Mouse (Mus musculus): ENCODE data around the gene Tex22.

Gene Tex22

DNA sequence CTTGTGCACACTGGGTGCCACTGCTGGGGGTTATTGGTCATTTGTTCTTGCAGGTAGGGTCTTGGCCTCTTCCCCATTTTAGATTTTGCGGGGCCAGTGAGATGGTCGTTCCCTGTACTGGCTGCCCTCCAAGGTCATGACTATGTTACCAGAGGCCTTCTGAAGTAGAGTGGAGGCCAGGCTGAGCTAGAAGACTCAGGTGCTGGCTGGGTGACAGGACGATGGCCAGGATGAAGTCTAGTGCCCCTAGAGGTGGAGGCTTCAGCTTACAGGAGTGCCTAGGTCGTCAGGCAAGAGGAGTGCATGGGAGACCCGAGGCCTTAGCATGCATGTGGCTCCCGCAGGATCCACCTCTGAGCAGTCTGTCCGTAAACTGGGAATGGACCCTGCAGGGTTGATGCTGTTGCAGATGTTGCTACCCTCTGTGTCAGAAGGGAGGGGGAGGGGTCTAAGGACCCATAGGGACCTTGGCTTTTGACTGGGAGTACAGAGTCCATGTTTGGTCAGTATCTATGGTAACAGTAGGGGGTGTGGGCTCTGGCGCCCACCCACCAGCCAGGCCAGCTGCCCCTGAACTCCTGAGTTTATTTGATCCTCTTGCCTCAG, 29.6 kb downstream of the Tex22 start:
- DNase-seq, result peak; percentile 41

GRCm38 (mm10) chr12:113106386-113106785, 32.1 kb downstream of the Tex22 start:
- no peak for DNase-seq

DNA sequence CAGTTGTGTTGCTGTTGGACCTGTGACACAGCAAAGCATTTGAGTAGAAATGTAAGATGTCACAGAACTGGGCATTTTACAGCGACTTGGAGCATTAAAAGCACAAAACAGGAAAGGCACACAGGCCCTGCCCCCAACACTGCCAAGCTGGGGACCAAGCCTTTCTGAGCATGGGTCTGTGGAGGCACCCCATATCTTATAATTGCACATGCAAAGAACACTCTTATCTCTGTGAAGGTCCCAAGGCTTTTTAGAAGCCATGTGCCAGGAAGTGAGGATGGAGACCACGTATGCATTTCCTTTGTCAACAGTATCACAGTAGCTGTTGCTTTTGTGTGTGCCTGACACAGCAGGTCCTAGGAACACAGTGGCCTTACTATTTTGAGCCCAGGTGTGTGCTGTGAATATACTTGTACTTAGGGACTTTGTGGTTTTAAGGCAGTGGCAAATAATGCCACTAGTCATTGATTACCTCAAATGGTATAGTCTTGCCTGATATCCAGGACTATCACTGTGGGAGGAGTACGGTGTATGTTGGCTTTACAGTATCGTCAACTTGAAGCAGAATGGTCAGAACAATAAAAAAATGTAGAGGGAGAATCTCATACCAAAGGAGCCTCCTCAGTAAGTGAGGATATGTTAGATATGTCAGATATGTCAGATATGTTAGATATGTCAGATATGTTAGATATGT, 33.3 kb downstream of the Tex22 start:
- DNase-seq, result no peak

DNA sequence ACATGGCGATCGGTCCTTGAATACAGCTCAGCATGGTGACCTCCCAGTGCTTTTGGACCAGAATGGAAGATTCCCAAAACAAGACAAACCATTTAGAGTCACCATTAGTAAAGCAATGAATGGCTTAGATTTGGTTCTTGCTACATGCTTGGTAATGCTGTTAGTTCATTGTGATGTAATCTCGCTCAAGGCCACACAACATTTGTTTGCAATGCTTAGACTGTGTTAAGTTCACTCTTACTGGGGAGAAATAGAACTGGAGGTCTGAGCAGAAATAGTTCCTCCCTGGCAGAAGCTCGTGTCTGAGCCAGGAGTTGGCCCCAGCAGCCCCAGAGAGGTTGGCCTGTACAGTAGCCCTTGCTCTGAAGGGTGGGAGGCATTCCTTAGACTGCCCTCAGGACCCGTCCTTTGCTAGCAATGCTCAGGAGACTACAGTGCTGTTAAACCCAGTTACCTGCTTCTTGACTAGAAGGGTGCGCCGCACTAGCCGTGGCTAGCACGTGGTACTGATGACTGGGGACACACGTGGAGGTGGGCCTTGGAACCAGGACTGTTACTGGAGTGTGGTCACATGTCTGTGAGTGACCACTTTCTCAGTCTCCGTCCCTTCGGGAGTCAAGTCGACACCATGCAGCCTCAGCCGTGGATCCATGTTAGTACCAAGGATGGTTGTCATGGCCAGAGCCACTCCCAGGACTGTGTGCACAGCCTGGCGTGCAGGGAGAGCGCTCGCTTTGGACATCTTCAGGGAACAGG, 34.4 kb downstream of the Tex22 start:
- no peak for DNase-seq

GRCm38 (mm10) chr12:113109801-113110200, 35.5 kb downstream of the Tex22 start:
- DNase-seq, result no peak

DNA sequence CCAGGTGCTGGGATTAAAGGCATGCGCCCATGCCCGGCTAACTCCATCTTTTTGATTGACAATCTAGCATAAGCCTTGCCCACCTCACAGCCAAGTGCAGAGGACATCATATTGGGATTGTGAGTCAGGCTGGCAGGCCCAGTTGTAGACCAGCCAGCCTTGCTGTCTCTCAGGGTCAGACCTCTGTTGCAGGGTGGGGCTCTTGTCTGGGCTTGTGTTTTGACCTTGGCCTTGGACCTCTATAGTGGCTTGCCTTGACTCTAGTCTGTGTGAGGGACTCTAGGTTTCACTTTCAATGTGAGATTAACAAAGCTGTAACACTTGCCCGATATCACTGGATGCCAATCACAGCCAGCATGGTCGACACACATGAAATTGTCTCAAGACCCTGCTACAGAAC, 39.8 kb downstream of the Tex22 start:
- DNase-seq, result no peak

DNA sequence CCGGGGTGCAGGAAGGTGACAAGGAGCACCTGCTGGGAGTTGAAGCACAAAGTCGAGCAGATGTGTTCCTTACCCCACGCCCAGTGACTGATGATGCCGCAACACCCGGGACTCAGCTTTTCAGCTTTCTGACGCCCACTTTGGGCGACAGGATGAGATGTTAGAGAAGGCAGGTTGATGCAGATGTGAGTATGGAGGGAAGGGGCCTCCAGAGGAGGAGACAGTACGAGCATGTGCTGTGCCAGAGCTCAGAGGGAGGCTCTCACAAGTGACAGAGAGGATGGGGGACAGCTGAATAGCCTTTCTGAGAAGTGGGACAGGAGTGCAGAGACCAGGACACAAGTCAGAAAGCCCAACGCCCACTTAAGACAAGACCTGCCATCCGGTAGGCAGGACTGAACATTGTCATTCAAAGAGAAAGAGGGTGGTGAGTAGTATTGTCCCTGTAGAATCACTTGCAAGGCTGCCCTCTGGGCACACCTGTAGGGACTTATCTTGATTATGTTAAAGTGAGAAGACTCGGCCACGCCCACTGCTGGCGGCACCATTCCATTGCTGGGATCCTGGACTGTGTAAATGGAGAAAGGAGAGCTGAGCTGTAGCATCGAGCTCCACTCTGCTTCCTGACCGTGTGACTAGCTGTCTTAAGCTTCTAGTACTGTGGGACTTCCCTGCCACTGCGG, 40.7 kb downstream of the Tex22 start:
- DNase-seq, result no peak

GRCm38 (mm10) chr12:113119516-113120410, 45.5 kb downstream of the Tex22 start:
- peak; percentile 88 for DNase-seq

DNA sequence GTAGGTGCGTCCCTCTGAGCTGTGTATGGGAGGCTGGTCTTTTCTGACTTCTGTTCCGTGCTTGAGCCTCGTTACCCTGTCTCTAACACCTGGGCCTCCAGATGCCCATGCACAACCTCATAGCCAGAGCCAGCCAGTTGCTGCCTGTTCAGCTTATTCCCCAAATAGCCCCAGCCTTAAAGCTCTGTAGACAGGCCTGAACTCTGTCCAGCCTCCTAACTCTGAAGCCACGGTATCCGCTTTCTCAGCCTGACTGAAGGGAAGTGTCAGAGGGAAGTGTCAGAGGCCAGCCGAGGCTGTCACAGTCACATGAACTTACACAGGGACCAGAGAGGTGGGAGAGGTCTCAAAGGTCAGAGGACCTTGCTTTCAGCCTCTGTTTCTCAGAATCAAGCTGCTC, 50.4 kb downstream of the Tex22 start:
- DNase-seq, result no peak

- no peak for DNase-seq
Measured at GRCm38 (mm10) chr12:113130732-113131131, 56.4 kb downstream of the Tex22 start.

- no peak for DNase-seq
Measured at GRCm38 (mm10) chr12:113131601-113132000, 57.3 kb downstream of the Tex22 start.

GRCm38 (mm10) chr12:113132567-113132966, 58.3 kb downstream of the Tex22 start:
- DNase-seq, result no peak

DNA sequence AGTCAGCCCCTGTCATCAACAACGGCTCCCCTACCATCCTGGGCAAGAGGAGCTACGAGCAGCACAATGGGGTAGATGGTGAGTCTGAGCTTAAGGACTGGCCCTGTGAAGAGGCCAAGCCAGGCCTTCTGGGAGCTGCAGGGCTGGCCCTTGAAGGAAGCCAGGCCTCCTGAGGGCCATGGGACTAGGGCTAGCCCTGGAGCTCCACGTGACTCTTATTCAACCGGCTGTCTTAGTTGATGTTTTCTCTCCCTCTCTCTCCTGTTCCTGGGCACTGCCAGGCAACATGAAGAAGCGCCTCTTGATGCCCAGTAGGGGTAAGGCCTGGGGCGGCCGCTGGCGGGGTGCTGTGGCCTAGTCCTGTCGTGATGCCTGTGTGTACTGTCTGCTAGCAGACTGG, 59.0 kb downstream of the Tex22 start:
- DNase-seq, result no peak

DNA sequence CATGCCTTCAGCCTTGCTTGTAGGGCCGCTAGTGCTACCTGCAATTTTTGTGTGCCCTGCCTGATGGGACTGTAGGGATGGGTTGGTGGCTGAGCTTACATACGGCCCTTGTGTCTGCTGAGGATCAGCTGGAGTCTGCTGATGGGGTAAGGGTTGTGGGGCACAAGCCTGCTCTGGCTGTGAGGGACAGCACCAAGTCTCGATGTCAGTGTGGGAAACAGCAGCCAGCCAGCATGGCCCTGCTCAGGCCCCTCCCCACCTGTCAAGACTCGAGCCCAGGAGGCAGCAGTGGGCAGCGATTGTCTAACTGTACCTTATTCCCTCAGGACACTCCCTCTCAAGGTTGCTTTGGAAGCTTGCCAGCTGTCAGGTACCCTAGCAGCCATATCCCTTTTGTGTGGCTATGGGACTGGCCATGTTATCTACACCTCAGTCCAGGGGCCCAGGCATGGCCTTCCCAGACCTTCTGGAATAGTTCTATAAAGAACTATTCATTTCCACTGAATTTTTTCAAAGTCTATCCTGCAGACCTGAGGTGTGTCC, 59.6 kb downstream of the Tex22 start:
- no peak for DNase-seq

- no peak for DNase-seq
Measured at GRCm38 (mm10) chr12:113134502-113134901, 60.2 kb downstream of the Tex22 start.

- DNase-seq, result no peak
Measured at GRCm38 (mm10) chr12:113135401-113135800, 61.1 kb downstream of the Tex22 start.

GRCm38 (mm10) chr12:113136492-113137020, 62.3 kb downstream of the Tex22 start:
- DNase-seq, result no peak

DNA sequence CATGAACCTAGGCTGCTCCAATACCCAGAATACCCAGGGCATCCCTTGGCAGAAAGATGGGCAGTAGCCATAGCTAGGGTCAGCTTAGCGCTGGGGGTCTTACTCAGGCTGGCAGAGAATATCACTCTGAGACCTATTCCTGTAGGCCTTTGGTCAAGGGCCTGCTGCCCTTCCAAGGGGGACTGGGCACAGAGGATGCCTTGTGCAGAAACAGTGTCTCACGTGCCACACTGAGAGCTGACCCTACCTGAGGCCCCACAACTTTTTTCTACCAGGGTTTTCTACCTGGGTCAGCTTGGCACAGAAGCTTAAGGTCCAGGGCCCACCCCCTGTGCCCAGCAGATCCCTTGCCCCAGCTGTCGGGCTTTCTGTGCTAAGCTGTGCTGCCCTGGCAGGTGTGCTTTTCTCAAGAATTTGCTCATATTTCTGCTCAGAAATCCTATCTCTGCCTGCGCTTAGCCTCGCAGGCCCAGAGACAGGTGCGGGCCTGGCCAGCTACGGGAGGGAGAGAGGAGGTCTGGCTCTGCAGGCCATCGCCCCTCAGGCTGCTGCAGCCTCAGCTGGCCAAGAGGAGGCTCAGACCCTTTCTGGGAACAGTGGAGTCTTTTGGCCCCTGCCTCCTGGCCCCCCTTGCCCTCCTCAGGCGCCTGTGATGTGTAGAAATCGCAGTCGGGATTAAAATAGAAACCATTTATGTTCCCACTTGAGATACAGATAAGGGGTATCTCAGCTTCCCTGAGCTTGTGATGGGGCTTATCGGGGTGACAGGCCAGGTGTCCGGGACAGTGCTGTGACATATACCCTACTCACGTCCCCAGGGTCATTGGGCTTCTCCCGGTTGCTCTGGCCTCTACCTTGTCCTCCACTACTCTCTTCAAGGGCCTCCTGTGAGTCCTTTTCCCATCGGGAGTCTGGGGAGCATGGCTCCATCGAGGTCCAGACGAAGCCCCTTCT, 63.2 kb downstream of the Tex22 start:
- no peak for DNase-seq

- DNase-seq, result no peak
Measured at GRCm38 (mm10) chr12:113138291-113138690, 64.0 kb downstream of the Tex22 start.
